Mouse (Mus musculus) layer of hippocampus, adult 11-12 months (tissue): ENCODE results near the gene Rab31.

Source experiments
- DNase-seq: peaks from one replicate; pipeline ENCODE4 v3.0.0; 2022; ENCODE audit warnings: low spot score

The Rab31 gene

DNA sequence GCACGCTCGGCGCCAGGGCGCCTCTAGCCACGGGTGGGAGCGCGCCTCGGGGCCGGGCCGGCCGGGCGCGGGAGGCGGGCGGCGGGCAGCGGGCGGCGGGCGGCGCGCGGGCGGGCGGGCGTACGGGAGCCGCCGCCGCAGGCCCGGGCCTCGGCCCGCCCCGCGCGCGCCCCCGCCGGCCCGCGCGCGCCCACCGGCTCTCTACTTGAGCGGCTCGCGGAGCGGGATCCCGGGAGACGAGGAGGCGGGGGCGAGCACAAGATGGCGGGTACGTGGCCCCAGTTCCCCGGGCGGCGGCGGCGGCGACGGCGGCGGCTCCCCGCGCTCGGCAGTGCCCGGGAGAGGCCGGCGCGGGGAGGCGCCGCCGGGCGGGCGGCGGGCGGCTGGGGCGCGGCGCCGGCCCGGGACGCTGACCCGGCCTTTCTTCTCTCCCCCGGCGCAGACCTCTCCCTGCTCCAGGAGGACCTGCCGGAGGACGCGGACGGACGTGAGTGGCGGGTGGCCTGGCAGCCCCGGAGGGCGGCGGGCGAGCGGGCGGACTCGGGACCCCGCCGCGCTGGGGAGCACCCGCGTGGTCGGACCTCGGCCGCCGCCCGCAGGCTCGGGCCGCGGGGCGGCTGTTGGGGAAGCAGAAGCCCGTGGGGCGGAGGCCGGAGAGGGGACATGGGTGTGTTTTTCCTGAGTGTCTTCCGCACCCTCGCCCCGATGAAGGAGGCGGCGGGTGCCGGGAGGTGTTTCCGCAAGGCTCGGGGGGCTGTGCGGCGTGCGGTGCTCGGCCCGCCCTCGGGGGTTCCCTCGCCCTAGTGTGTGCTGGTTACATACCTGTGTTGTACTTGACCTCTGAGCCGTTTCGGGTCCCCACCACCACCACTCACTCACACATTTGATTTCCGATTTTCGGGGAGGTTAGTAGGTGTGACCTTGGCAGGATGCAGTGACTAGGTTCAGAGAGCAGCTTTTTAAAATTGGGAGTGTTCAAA, 10.9 kb upstream of the Rab31 start:
- DNase-seq = peak; percentile 78

DNA sequence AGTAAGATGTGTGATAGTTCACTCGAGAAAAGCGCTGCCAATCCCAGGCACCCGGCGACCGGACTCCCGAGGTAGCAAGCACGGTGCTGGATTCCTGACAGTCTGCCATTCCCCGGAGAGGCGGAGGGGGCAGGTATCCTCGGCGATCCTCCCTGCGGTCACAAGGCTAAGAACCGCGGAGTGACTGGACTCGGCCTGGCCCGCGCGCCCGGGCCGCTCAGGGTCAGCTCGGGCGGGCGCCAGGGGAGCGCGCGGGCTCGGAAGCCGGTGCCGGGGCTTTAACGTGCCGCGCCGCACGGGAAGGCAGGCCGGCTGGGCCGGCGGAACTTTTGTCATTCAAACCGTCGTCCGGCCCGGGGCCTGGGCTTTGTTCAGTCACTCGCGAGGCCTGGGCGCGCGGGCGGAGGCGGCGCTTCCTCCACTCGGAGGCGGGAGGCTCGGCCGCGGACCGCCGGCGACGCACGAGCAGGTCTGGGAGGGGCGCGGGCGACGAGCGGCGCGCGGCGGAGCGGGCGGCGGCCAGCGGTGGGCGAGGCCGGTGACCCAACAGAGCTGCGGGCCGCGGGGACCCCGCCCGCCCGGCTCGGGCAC, 10.1 kb upstream of the Rab31 start, which contains the start of gene Ppp4r1:
Ppp4r1 (plus strand) TSS at position 23 of the 591 bp plus-strand sequence.
- DNase-seq = peak; percentile 74

DNA sequence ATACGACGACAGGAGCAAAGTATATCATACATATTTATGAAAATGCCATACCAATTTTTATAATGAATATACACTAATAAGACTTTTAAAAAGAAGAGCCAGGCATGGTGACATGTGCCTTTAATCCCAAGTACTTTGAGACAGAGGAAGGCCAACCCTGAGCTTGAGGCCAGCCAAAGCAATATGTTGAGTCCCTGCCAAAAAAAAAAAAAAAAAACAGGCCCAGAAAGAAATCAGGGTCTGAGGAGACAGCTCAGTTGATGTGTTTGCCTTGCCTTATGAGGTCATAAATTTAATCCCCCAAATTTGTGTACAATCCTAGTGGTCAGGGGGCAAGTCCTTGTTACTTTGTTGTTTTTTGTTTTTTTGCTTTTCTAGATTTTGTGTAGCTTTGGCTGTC, 8.4 kb upstream of the Rab31 start:
- DNase-seq = no peak

DNA sequence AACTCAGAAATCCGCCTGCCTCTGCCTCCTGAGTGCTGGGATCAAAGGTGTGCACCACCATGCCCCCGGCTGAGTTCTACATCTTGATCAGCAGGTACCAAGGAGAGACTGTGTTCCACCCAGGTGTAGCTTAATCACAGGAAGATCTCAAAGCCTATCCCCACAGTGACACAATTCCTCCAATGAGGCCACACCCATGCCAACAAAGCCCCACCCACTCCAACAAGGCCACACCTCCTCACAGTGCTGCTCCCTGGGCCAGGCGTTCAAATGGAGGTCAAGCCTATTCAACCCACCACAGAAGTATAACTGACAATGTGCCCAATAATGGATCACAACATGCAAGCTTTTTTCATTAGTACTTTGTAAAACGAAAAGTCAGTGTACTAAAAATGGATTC, 4.9 kb upstream of the Rab31 start:
- no peak for DNase-seq

DNA sequence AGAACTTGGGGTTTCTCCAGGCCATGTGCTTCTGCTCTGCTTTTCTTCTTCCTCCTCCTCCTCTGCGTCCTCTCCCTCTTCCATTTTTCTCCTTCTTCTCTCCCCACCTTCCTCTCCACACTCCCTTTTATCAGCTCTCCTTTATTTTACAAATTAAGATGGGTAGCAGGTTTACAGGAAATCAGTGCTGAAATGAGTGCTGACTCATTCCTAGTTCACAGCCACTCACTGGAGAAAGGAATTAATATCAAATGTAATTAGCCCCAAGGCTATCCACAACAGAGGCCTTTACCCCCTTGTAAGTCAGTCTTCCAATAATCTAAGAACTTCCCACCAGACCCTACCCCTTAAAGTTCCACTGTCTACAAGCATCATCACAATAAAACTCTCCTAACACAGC, 3.7 kb upstream of the Rab31 start:
- DNase-seq = no peak

DNA sequence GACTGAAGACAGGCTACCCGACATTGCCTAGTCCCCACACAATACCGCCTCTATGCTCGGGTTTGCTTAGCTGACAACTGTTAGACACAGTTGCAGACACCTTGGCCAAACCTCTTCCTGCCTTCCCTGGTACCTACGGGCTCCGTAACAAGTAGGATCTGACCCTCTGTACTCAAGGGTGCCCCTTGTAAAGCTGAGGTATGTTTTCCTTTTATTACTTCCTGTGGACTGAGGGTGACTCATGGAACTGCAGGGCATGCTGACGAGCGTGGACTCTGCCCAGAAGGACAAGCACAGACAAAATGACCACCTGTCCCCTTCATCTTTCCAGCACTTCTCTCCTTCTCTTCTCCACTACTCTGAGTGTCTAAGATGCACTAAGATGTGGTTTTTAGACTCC, 1.9 kb upstream of the Rab31 start:
- no peak for DNase-seq

DNA sequence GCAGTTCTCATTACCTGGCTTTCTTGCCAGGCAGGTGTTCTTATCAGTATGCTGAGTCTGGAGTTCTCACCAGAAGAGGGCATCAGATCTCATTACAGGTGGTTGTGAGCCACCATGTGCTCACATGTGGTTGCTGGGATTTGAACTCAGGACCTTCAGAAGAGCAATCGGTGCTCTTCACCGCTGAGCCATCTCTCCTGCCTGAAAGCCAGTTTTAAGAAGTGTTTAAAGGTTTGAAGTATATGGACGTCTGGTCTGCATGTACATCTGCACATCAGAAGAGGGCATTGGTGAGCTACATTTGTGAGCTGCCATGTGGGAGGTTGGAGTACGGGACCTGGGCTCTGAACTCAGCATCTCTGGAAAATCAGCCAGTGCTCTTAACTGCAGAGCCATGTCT, 1.1 kb upstream of the Rab31 start:
- no peak for DNase-seq

DNA sequence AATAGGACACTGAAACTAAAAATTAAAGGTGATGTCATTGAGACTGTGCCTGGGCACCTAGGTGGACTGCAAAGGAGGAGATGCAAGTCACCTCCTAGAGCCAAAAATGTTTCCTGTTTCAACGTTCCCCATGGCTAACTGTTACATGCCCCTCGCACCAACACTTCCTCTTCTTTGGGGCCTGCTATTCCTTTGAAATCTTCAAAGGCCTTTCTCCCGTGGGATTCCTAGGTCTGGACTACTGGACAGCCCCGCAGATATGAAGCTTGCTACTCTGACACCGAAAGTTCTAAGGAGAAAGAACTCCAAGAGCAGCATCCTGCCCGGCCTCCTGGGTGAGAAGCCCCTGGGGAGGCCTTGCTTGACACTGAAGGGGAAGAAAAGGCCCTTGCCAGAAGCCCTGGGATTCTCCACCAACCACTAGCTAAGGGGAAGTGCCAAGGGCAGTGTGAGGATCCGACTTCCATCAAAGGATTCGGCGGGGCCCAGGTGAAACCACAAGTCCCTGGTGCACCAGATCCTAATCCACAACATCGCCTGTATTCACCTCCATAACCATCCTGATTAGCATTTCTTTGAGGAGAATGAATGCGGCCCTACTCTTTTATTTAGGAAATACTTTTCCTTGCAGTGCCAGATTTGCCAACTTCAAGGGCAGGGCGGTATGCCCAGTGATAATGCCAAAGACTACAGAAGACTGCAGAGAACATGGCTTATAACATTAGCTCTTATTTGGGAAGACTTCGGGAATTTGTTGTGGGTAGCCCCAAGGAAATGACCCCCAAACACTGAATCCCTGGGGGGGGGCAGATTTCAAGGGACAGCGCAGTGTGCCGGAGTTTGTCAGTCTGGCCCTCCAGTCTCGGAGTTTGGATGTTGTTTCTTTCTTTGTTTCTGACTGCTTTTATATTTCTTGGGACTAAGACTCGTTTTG, 1.3 kb downstream of the Rab31 start:
- DNase-seq = no peak

DNA sequence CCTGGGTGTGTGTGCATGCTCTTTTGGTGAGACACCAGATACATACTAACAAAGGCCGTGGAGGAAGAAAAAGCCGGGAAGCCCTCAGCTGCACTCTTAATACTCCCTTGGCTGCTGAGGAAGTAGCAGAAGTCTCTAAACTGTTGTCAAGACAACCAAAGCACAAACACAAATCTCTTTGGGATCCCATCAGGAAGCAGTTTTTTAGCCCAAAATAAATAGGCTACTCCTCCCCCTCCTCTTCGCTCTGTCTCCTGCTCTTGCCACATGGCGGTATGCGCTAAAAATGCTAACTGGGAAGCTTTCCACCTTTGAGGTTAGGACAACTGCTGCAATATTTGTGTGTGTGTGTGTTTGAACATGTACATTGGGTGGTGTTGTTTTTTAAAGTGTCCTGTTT, 4.1 kb downstream of the Rab31 start:
- DNase-seq = peak; percentile 62

DNA sequence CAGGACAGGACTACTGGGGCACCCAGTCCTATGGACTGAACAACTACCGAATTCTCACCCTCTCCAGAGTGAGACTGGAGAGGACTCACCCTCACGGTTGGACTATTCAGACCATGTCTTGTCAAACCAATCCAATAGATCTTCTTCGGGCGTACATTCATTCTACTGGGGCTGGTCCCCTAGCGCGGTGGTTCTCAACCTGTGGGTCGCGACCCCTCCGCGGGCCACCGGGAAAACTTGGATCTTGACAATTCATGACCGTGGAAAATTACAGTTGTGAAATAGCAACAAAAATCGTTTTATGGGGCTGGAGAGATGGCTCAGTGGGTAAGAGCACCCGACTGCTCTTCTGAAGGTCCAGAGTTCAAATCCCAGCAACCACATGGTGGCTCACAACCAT, 9.3 kb downstream of the Rab31 start:
- DNase-seq = no peak

DNA sequence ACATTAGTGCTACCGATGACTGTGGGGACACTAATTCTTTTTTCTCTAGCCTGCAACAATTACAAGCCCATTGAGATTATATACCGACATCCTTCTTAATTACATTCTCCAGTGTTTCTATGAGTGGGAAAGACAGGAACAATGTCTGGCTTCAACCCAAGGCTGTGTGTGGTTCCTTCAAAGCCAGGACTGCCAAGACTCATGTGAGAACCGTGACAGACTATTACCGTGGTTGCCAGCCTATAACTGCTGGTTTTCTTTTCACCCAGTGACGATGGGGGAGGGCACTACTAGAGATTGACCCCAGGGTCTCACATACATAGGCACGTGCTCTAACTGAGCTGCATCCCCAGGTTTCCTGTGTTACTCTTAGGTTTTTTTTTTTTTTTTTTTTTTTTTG, 15.4 kb downstream of the Rab31 start:
- no peak for DNase-seq

DNA sequence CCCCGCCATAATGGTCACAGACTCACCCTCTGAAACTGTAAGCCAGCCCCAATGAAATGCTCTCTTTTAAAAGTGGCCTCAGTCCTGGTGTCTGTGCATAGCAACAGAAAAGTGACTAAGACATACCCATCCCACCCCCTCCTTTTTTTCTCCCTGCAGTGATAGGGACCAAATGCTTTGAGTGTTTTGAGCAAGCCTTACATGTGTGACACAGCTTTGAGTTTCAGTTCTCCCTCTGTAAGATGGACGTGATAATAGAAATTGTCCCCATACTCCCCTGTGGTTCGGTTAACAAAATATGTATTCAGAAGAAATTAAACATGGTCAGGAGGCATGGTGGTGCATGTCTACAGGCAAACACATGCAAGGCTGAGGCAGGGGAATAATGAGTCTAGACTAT, 16.7 kb downstream of the Rab31 start:
- DNase-seq = no peak

DNA sequence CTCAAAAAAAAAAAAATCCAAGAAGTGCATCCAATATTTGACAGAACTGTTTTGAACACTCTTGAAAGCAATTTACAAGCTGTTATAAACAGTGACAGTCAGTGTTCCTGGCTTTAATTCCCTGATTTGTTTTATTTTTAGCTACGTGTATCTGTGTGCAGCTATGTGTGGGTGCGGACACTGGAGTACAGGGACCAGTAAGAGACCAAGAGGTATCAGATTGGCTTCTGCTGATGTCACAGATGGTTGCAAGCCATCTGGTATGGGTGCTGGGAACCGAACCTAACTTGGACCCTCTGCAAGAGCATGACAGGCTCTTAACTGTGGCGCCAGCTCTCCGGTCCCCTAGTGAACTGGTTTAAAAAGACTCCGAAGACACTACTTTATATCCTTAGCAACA, 19.4 kb downstream of the Rab31 start:
- no peak for DNase-seq

DNA sequence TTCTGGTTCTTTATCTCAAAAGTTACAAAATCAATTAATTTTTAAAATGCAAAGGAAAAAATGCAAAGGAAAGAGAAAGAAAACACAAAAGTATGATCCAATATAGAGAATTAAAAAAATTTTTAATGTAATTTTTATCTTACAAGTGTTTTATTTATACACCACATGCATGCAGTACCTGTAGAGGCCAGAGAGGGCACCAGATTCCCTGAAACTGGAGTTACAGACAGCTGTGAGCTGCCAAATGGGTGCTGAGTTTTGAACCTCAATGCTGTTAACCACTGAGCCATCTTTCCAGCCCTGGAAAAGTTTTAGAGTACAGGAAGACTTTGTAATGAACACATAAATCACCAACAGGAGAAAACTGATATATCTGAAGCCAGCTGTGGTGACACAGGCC, 22.3 kb downstream of the Rab31 start:
- no peak for DNase-seq

DNA sequence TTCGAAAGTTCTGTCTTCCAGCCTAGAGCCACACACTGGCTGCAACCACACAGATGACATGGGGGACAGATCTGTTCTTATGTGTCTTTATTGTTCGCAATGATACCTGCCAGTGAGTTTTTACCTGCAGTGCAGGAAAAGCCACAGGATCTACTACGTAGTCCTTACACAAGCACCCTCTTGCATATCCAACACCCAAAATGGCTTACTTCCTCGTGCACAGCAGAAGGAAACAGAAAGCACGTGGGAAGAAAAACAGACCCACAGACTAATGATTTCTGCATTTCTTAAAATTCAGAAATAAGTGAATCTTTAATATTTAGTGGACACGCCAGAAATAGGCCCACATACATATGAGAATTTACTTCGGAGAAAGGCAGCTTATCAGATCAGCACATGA, 22.7 kb downstream of the Rab31 start:
- DNase-seq = no peak

DNA sequence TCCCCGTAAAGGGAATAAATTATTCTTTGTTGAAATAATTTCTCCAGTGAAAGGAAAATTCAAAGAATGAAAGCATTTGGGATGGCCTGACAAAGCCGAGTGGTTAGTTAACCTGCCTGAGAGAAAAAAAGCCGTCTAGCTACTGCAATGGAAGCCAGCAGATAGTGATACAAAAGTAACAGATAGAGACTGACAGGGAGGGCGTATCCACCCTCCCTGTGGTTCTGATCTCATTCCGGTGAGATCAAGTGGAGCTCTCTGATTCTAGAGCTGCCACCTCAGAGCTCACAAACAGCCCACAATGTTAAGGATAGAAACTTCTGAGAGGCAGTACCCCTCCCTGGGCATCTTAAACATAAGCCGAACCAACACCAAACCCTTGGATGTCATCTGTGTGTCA, 23.6 kb downstream of the Rab31 start:
- no peak for DNase-seq

DNA sequence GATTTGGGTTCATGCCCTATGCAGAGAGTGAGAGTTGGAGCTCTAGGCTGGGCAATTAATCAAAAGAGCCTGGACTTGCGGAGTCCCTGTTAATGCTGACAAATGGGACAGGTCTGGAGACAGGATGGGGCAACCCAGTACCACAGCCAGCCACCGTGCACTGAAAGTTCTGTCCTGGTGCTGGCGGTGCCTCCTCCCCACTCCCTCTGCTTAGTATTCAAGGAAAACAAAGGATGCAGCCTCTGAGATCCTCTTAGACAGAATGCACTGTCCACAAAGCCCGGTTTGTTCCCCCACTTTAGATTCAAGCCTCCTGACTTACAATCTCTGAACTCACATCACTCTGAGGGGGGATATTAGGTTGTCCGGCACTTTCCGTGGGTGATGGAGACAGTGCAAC, 26.2 kb downstream of the Rab31 start:
- peak; percentile 45 for DNase-seq

DNA sequence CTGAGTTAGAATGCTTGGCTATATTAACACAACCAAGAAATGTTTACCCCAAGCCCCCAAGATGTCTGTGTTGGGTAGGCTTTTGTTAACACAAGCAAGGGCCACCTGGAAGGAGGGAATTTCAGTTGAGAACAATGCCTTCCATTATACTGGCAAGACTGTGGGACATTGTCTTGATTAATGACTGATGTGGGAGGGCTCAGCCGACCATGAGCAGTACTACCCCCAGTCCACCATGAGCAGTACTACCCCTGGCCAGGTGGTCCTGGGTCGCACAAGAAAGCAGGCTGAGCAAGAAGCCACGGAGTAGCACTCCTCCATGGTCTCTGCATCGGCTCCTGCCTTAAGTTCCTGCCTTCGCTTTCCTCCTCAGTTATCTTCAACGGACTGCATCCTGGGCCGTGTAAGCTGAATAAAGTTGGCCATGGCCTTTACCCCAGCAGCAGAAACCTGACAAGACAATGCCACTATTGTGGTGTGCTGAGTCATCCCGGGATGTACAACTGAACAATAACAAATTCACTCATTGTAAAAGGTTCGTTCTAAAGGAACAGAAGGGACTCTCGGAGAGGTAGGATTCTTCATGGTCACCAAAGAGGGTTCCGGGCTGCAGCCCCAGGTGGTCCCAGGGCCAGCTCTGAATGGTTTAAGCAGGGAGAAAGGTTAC, 28.8 kb downstream of the Rab31 start:
- peak; percentile 32 for DNase-seq

DNA sequence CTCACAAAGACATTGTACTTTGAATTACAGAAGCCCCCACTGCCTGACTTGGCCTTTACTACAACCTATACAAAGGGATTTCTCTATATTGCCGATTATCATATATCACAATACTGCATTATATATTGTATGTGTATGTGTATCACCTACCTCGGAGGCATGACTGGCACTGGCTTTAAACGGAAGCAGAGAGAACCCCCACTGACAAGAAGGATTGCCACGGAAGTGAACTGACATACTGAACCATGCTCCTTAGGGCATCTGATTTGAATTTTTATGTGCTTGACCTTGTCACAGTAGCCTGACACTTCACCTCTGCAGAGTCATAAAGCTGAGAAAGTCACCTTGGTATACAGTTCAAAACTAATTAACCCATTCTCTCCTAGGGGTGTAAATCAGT, 29.6 kb downstream of the Rab31 start:
- DNase-seq = no peak

DNA sequence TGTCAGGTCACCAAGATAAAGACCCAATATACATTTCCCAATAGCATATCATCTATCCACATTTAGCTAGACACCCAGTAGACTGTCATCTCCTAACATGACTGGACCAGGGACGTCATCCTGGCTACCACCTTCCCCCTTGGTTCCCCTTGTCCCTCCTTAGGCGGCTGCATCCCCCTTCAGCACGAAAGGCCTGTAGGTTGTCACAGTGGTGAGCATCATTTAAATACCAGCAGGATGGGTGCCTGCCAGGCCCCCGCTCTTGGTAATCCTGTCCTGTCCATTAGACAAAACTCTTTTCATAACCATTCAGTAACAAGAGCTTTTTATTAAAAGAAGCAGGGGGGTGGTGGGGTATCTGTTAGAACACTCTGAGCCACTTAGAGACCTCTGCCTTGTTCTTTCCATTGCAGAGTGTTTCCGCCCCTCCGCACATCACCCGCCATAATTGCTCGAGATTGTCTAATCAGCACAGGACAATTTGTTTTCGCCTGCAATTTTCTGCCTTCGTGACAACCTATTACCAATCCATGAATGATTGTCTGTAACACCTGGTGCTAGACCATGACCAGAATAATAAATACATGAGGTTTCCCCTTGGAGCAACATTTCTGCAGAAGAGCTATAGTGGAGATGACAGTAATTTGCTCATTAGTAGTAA, 30.2 kb downstream of the Rab31 start:
- DNase-seq = peak; percentile 43

DNA sequence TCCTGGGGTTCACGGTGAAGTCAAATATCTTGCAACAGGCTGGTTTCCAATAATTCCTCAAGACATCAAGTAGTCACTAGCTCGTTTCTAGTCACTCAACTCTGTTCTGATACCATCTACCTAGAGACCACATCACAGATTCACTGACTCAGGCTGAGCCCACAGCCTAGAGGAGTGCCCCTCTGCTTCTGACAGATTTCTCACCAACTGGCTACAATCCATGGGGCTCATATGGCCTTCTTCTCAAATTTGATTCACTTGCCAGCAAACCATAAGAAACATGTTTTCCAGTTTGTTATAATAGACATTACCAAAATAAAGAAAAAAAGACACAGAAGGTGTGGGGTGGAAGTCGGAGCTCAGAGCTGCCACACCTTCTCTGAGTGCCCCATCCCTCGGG, 31.0 kb downstream of the Rab31 start:
- no peak for DNase-seq
